Mouse (Mus musculus): ENCODE measurements around the gene Rpia. TPM values are rescaled to one million over a fixed set of nuclear protein-coding genes. Genes with fewer than 3 reads are reported as not detected.

The Rpia gene
- polyA plus RNA-seq, 1 experiment from 2014 or later, result 1.8 TPM

DNA sequence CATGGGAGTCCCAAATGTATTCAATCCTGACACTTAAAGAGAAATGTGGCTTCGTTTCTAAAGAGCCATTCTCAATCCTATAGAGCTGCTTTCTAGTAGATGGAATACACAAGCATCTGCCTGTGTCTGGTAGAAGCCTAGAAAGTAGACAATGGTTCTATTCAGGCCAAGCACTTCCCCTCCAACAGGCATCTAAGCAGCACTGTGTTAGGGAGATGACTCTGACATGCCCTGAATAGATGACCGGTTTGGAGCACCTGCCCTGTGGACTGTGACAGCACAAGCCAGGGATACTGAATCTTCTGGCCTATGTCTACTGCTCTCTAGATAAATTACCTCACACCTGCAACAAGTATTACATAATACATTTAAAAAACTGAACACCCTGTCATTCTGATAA is 17.7 kb downstream of the Rpia start:
- H3K36me3 ChIP-seq (ENCODE audit: control insufficient read depth, insufficient read depth, low read length), result no peaks in the 10 kb centered on the region; the same call in none of the 2 replicates
- no peaks in the 10 kb centered on the region for H3K9me3 ChIP-seq (ENCODE audit: control insufficient read depth, low read length)
- no peak overlapping the region for H3K4me3 ChIP-seq (ENCODE audit: low read depth, low read length)
- no peaks in the 10 kb centered on the region for H3K27me3 ChIP-seq (ENCODE audit: control insufficient read depth, insufficient read depth, low read length)
- DNase-seq (ENCODE audit: low spot score) (no peak), ATAC-seq (ENCODE audit: insufficient read depth, low FRiP score, low TSS enrichment) (peak; percentile 66)
- no peaks in the 10 kb centered on the region for H3K4me1 ChIP-seq (ENCODE audit: control insufficient read depth, insufficient read depth, low read length)
- no peak overlapping the region for H3K4me2 ChIP-seq (ENCODE audit: low read depth)
- no peak overlapping the region for H3K9ac ChIP-seq (ENCODE audit: low read length)
- no peak overlapping the region for H3K27ac ChIP-seq (ENCODE audit: low read depth, low read length)
- WGBS, result 55% methylated on average over 2 of the region's 2 CpGs

DNA sequence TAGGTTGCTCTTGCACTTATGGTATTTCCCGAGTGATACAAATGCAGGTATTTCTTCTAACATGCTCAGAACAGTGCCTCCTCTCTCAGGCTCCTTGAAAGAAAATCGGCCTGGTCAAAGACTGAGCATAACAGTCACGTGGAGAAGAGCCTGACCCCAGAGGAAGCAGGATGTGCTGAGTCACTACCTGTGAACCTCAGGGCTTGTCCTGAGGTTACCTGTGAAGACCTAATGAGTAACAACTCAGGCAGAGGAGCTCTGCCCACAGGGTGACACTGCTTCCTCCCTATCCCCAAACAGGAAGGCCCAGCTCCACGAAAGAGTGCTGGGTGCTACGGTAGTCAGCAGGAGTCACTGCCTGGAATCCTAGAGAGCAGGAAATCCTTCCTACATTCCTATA is 18.3 kb downstream of the Rpia start:
- no peaks in the 10 kb centered on the region for H3K27me3 ChIP-seq (ENCODE audit: control insufficient read depth, insufficient read depth, low read length)
- DNase-seq (ENCODE audit: low spot score) (no peak), ATAC-seq (ENCODE audit: insufficient read depth, low FRiP score, low TSS enrichment) (no peak)
- H3K27ac ChIP-seq (ENCODE audit: low read depth, low read length), result no peak overlapping the region
- no peaks in the 10 kb centered on the region for H3K4me1 ChIP-seq (ENCODE audit: control insufficient read depth, insufficient read depth, low read length)
- H3K9me3 ChIP-seq (ENCODE audit: control insufficient read depth, low read length), result no peaks in the 10 kb centered on the region
- 83% methylated on average over 5 of the region's 5 CpGs for WGBS
- no peak overlapping the region for H3K4me3 ChIP-seq (ENCODE audit: low read depth, low read length)
- no peak overlapping the region for H3K9ac ChIP-seq (ENCODE audit: low read length)
- no peaks in the 10 kb centered on the region; the same call in none of the 2 replicates for H3K36me3 ChIP-seq (ENCODE audit: control insufficient read depth, insufficient read depth, low read length)
- no peak overlapping the region for H3K4me2 ChIP-seq (ENCODE audit: low read depth)

DNA sequence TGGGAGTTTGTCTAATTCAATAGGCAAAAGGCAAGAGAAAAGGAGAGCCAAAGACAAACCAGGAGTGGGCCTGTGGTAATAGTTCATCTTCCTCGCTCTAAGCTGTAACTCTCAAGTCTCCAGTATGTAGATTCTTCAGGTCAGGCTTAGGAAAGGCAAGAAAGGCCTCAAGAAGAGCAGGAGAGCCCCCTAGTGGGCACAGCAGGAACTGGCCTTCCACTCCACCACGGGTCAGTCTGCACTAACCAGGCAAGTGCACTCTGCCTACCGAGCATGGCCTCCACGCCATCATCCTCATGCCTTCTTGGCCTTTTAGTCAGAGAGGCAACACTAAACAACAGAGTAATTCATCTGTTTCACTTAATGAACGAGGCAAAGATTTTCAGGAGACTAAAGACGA is 23.3 kb downstream of the Rpia start:
- Histone ChIP-seq H3K27ac (ENCODE audit: low read depth, low read length) (no peak overlapping the region), H3K36me3 (ENCODE audit: control insufficient read depth, insufficient read depth, low read length) (no peaks in the 10 kb centered on the region; the same call in none of the 2 replicates), H3K4me1 (ENCODE audit: control insufficient read depth, insufficient read depth, low read length) (no peaks in the 10 kb centered on the region), H3K4me2 (ENCODE audit: low read depth) (no peak overlapping the region), H3K27me3 (ENCODE audit: control insufficient read depth, insufficient read depth, low read length) (no peaks in the 10 kb centered on the region), H3K4me3 (ENCODE audit: low read depth, low read length) (no peak overlapping the region), H3K9ac (ENCODE audit: low read length) (no peak overlapping the region), H3K9me3 (ENCODE audit: control insufficient read depth, low read length) (no peaks in the 10 kb centered on the region)
- 36% methylated on average over 6 of the region's 6 CpGs for WGBS
- DNase-seq (ENCODE audit: low spot score), result peak; percentile 80
- peak; percentile 73; the same call in 1 of the 2 replicates for ATAC-seq (ENCODE audit: insufficient read depth, low FRiP score, low TSS enrichment)

DNA sequence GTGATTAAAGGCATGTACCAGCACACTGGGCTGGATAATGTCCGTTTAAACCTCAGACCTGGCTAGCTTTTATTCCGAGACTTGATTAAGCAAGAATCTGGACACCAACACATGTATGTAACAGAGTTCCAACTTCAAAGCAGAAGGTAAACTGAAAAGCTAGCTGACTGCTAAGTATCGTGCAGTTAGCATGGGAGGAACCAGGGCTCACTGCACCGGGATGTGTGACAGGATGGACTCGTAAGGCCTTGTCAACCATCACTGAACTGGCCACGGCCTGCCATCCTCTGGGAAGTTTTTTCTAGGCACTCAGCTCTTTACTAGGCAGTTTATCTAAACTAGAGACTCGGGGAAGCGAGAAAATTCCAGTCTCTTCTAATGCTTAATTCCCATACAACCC is 27.0 kb downstream of the Rpia start:
- no peak overlapping the region for H3K9ac ChIP-seq (ENCODE audit: low read length)
- no peak overlapping the region for H3K4me3 ChIP-seq (ENCODE audit: low read depth, low read length)
- WGBS, result 91% methylated on average over 8 of the region's 8 CpGs
- no peaks in the 10 kb centered on the region for H3K36me3 ChIP-seq (ENCODE audit: control insufficient read depth, insufficient read depth, low read length)
- ATAC-seq (ENCODE audit: insufficient read depth, low FRiP score, low TSS enrichment) (no peak), DNase-seq (ENCODE audit: low spot score) (no peak)
- H3K27ac ChIP-seq (ENCODE audit: low read depth, low read length), result no peak overlapping the region
- no peaks in the 10 kb centered on the region for H3K27me3 ChIP-seq (ENCODE audit: control insufficient read depth, insufficient read depth, low read length)
- H3K4me2 ChIP-seq (ENCODE audit: low read depth), result no peak overlapping the region
- H3K4me1 ChIP-seq (ENCODE audit: control insufficient read depth, insufficient read depth, low read length), result no peaks in the 10 kb centered on the region
- no peaks in the 10 kb centered on the region for H3K9me3 ChIP-seq (ENCODE audit: control insufficient read depth, low read length)

DNA sequence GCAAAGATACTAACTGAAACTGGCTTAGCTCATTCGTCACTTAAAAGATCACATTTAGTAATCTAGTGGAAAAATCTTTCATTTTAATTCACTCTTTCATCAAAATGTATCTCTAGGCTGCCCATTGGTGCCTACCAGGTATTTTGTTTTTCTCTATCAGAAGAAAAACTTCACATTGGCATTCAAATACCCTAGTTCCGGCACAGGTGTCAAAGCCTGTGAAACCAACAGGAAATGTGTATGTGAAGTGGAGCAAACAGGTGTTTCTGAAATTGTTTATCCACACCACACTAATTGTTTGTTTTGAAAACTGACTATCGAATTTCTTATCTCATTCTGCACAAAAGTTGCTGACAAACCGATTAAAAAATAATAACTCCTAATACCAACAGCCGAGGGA is 27.5 kb downstream of the Rpia start:
- Histone ChIP-seq H3K27me3 (ENCODE audit: control insufficient read depth, insufficient read depth, low read length) (no peaks in the 10 kb centered on the region), H3K27ac (ENCODE audit: low read depth, low read length) (no peak overlapping the region), H3K36me3 (ENCODE audit: control insufficient read depth, insufficient read depth, low read length) (no peaks in the 10 kb centered on the region), H3K9me3 (ENCODE audit: control insufficient read depth, low read length) (no peaks in the 10 kb centered on the region), H3K4me1 (ENCODE audit: control insufficient read depth, insufficient read depth, low read length) (no peaks in the 10 kb centered on the region), H3K9ac (ENCODE audit: low read length) (no peak overlapping the region), H3K4me3 (ENCODE audit: low read depth, low read length) (no peak overlapping the region), H3K4me2 (ENCODE audit: low read depth) (no peak overlapping the region)
- ATAC-seq (ENCODE audit: insufficient read depth, low FRiP score, low TSS enrichment) (no peak), DNase-seq (ENCODE audit: low spot score) (no peak)
- 93% methylated on average over 5 of the region's 5 CpGs for WGBS

DNA sequence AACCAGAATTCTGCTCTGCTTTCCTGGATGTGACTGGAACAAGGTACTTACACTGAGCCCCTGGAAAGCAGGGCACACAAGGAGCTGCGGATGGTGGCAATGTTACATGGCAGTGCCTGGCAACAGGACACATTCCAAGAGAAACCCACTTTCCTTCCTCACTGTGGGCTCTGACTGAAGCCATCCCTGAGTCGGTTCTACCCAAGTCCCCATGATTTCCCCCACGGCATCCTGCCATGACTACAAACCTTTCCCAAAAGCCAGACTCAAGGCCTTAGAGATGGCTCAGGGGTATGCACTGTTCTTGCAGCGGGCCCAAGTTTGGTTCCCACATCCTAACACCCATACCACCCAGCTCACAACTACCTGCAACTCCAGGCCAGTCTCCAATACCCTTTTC is 28.2 kb downstream of the Rpia start:
- H3K9me3 ChIP-seq (ENCODE audit: control insufficient read depth, low read length), result no peaks in the 10 kb centered on the region
- no peak overlapping the region for H3K4me3 ChIP-seq (ENCODE audit: low read depth, low read length)
- H3K4me2 ChIP-seq (ENCODE audit: low read depth), result no peak overlapping the region
- no peak overlapping the region for H3K27ac ChIP-seq (ENCODE audit: low read depth, low read length)
- H3K36me3 ChIP-seq (ENCODE audit: control insufficient read depth, insufficient read depth, low read length), result no peaks in the 10 kb centered on the region
- no peaks in the 10 kb centered on the region for H3K4me1 ChIP-seq (ENCODE audit: control insufficient read depth, insufficient read depth, low read length)
- no peak for ATAC-seq (ENCODE audit: insufficient read depth, low FRiP score, low TSS enrichment)
- H3K27me3 ChIP-seq (ENCODE audit: control insufficient read depth, insufficient read depth, low read length), result no peaks in the 10 kb centered on the region
- H3K9ac ChIP-seq (ENCODE audit: low read length), result no peak overlapping the region
- WGBS, result 84% methylated on average over 4 of the region's 4 CpGs
- no peak for DNase-seq (ENCODE audit: low spot score)

DNA sequence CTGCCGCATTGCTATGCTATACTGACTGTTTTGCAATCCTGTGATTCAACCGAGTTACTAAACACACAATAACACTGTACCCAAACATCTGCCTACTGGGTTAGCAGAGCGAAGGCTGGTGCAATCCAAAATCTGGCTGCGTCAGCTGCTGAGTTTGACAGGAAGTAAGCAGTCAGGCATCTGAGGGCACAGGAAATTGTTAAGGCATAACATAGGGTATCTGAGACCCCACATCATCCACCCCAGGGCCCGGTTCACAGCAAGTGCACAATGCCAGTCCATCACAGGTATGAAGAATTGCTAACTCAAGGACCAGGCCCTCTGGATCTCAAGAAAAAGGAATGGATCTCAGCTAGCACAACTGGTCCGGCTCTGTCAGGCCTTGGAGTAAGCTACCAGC is 29.4 kb downstream of the Rpia start:
- Histone ChIP-seq H3K9ac (ENCODE audit: low read length) (no peak overlapping the region), H3K4me1 (ENCODE audit: control insufficient read depth, insufficient read depth, low read length) (no peaks in the 10 kb centered on the region), H3K4me3 (ENCODE audit: low read depth, low read length) (no peak overlapping the region), H3K36me3 (ENCODE audit: control insufficient read depth, insufficient read depth, low read length) (no peaks in the 10 kb centered on the region), H3K27ac (ENCODE audit: low read depth, low read length) (no peak overlapping the region), H3K4me2 (ENCODE audit: low read depth) (no peak overlapping the region), H3K27me3 (ENCODE audit: control insufficient read depth, insufficient read depth, low read length) (no peaks in the 10 kb centered on the region), H3K9me3 (ENCODE audit: control insufficient read depth, low read length) (no peaks in the 10 kb centered on the region)
- DNase-seq (ENCODE audit: low spot score) (no peak), ATAC-seq (ENCODE audit: insufficient read depth, low FRiP score, low TSS enrichment) (no peak)
- 87% methylated on average over 6 of the region's 6 CpGs for WGBS

DNA sequence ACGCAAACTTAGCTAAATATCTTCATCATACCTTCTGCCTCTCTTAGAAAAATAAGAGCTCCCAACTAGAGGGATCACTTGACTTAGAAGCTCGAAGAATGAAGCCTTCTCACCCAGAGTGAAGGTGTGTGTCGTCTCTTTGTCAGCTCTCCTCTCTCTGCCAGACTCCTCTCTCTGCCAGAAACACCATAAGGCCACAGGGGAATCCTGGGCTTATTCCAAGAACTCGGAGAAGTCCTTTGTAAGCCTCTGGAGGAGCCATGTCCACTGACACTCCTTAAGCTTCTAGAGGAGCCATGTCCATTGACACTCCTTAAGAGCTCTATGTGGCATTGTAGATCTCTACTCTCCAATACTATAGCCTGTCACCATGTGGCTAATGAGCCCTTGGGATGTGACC is 31.1 kb downstream of the Rpia start:
- no peak for DNase-seq (ENCODE audit: low spot score)
- 87% methylated on average over 4 of the region's 4 CpGs for WGBS

DNA sequence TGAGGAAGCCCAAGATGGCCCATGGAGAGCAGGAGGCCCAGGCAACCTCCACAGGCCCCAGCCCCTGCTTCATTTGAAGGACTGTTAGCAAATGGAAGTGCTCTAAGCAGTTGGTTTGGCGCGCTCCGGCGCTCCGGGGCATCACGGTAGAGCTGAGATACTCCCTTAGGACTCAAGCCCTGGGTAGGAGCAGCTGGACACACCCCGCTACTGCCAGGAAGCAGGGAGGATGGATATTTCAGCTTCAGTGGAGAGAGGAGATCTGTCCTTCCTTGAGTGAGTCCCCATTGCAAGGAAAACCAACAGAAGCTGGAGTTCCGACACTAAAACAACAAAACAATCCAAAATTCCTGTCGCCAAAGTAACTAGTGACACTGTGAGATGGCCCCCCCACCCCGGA is 37.2 kb downstream of the Rpia start:
- H3K27me3 ChIP-seq (ENCODE audit: control insufficient read depth, insufficient read depth, low read length), result no peaks in the 10 kb centered on the region
- H3K4me1 ChIP-seq (ENCODE audit: control insufficient read depth, insufficient read depth, low read length), result no peaks in the 10 kb centered on the region
- no peak overlapping the region for H3K27ac ChIP-seq (ENCODE audit: low read depth, low read length)
- H3K4me2 ChIP-seq (ENCODE audit: low read depth), result no peak overlapping the region
- no peaks in the 10 kb centered on the region for H3K36me3 ChIP-seq (ENCODE audit: control insufficient read depth, insufficient read depth, low read length)
- H3K4me3 ChIP-seq (ENCODE audit: low read depth, low read length), result no peak overlapping the region
- DNase-seq (ENCODE audit: low spot score) (no peak), ATAC-seq (ENCODE audit: insufficient read depth, low FRiP score, low TSS enrichment) (no peak)
- WGBS, result 85% methylated on average over 10 of the region's 10 CpGs
- H3K9ac ChIP-seq (ENCODE audit: low read length), result no peak overlapping the region
- no peaks in the 10 kb centered on the region for H3K9me3 ChIP-seq (ENCODE audit: control insufficient read depth, low read length)

More for the DNA sequence above, 31.1 kb downstream of the Rpia start:
- Histone ChIP-seq H3K4me2 (ENCODE audit: low read depth) (no peak overlapping the region), H3K9me3 (ENCODE audit: control insufficient read depth, low read length) (no peaks in the 10 kb centered on the region), H3K4me3 (ENCODE audit: low read depth, low read length) (no peak overlapping the region), H3K27me3 (ENCODE audit: control insufficient read depth, insufficient read depth, low read length) (no peaks in the 10 kb centered on the region), H3K36me3 (ENCODE audit: control insufficient read depth, insufficient read depth, low read length) (no peaks in the 10 kb centered on the region), H3K9ac (ENCODE audit: low read length) (no peak overlapping the region), H3K27ac (ENCODE audit: low read depth, low read length) (no peak overlapping the region), H3K4me1 (ENCODE audit: control insufficient read depth, insufficient read depth, low read length) (no peaks in the 10 kb centered on the region)
- no peak for ATAC-seq (ENCODE audit: insufficient read depth, low FRiP score, low TSS enrichment)
